Mouse (Mus musculus): ENCODE measurements at regions not wholly inside any gene's neighbourhood (a gene's known extent, or its start where the extent isn't known, plus 50 kb on each side); places are given as distances from the start of the nearest gene placed in this dataset.

DNA sequence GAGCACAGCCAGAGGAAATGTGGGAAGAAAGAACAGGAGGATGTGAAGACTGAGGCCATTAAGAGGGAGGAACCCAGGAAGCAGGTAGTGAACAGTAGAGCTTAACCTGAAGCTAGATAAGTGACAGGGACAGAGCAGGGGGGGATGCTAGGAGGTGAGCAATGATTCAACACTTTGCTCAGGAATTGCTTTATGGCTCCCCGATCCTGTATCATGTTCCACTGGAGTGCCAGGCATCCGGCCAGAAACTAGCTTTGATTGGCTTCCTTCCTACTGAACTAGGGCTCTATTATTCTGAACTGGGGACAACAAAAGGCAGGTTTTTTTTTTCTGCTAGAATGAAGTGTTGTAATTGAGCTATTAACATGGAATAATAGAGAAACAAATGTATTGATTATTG, 493.1 kb upstream of the Fat3 start:
- no peak overlapping the region for H3K4me2 ChIP-seq
- no peak overlapping the region for H3K27ac ChIP-seq (ENCODE audit: low read depth, low read length)
- no peaks in the 10 kb centered on the region for H3K36me3 ChIP-seq (ENCODE audit: control insufficient read depth, insufficient read depth, low read length)
- WGBS, result 82% methylated on average over 2 of the region's 2 CpGs
- H3K9ac ChIP-seq (ENCODE audit: low read length), result no peak overlapping the region
- no peaks in the 10 kb centered on the region for H3K4me1 ChIP-seq (ENCODE audit: control insufficient read depth, insufficient read depth, low read length)
- no peak overlapping the region for H3K4me3 ChIP-seq (ENCODE audit: low read depth, low read length)
- DNase-seq (ENCODE audit: low spot score, missing footprints) (no peak), ATAC-seq (ENCODE audit: low FRiP score) (no peak)
- H3K27me3 ChIP-seq (ENCODE audit: control insufficient read depth, insufficient read depth, low read length), result no peaks in the 10 kb centered on the region
- no peaks in the 10 kb centered on the region for H3K9me3 ChIP-seq (ENCODE audit: control insufficient read depth, low read length)

DNA sequence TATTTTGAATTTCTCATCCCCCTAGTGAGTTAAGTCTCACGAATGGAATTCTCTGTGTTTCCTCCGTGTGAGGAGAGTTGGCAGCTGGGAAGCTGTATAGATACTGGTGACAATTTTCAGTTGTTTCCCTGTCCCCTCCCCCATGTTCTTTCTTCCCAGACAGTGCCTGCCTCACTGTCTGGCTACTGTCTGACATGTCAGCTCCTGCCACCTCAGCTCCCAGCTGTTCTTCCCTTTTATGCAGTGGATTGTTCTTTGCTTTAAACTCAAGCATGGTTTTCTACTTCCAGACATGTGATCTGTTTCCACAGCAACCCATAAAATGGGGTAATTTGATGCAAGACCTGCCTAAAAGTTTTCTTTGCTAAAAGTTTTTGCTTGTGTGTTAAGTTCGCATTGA, 487.0 kb upstream of the Fat3 start:
- H3K27me3 ChIP-seq (ENCODE audit: control insufficient read depth, insufficient read depth, low read length), result no peaks in the 10 kb centered on the region
- no peaks in the 10 kb centered on the region for H3K9me3 ChIP-seq (ENCODE audit: control insufficient read depth, low read length)
- 73% methylated on average over 3 of the region's 3 CpGs for WGBS
- H3K36me3 ChIP-seq (ENCODE audit: control insufficient read depth, insufficient read depth, low read length), result no peaks in the 10 kb centered on the region
- H3K27ac ChIP-seq (ENCODE audit: low read depth, low read length), result no peak overlapping the region
- H3K4me3 ChIP-seq (ENCODE audit: low read depth, low read length), result no peak overlapping the region
- ATAC-seq (ENCODE audit: low FRiP score) (peak; percentile 93), DNase-seq (ENCODE audit: low spot score, missing footprints) (peak; percentile 84)
- no peak overlapping the region for H3K4me2 ChIP-seq
- no peak overlapping the region for H3K9ac ChIP-seq (ENCODE audit: low read length)
- no peaks in the 10 kb centered on the region for H3K4me1 ChIP-seq (ENCODE audit: control insufficient read depth, insufficient read depth, low read length)

DNA sequence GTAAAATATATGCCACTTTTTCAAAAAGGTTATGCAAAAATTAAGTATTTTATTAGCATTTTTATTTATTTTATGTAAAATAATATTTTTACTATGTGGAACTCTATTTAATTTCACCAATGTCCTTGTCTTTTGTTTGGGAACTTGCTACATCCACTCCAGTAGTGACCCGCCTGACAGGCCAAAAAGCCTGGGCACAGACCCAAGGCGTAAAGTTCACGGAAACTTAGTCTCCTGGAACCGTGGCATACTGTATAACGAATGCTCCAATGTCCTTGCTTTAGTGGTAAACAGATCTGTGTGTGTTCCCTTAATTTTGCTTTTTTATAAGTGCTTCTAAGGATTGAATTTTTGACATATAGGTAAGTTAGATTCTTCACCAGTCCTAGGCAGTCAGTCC, 476.2 kb upstream of the Fat3 start:
- H3K27me3 ChIP-seq (ENCODE audit: control insufficient read depth, insufficient read depth, low read length), result no peaks in the 10 kb centered on the region
- no peaks in the 10 kb centered on the region for H3K9me3 ChIP-seq (ENCODE audit: control insufficient read depth, low read length)
- no peaks in the 10 kb centered on the region for H3K4me1 ChIP-seq (ENCODE audit: control insufficient read depth, insufficient read depth, low read length)
- no peak for DNase-seq (ENCODE audit: low spot score, missing footprints)
- H3K4me2 ChIP-seq, result no peak overlapping the region
- WGBS, result 93% methylated on average over 5 of the region's 5 CpGs
- H3K9ac ChIP-seq (ENCODE audit: low read length), result no peak overlapping the region
- H3K36me3 ChIP-seq (ENCODE audit: control insufficient read depth, insufficient read depth, low read length), result no peaks in the 10 kb centered on the region
- ATAC-seq (ENCODE audit: low FRiP score), result no peak
- no peak overlapping the region for H3K27ac ChIP-seq (ENCODE audit: low read depth, low read length)
- H3K4me3 ChIP-seq (ENCODE audit: low read depth, low read length), result no peak overlapping the region

DNA sequence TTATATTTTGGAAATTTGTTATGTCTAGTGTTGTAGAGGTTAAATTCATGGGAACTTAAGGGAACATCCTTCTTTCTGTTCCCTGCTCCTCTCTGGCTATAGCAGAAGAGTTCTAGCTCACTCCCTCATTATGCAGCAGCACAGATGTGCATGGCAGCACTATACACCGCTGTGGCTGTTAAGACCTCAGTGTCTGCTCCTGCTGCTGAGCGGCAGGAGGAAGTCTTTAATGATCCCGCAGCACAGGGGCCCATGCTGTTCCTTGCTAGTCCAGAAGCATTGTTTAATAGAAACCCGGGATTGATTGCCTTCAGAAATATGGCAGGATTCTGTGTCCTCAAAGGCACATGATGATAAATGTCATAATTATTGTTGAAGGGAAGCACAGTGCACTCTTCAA, 469.3 kb upstream of the Fat3 start:
- Histone ChIP-seq H3K4me2 (no peak overlapping the region), H3K36me3 (ENCODE audit: control insufficient read depth, insufficient read depth, low read length) (no peaks in the 10 kb centered on the region), H3K27me3 (ENCODE audit: control insufficient read depth, insufficient read depth, low read length) (no peaks in the 10 kb centered on the region), H3K4me1 (ENCODE audit: control insufficient read depth, insufficient read depth, low read length) (no peaks in the 10 kb centered on the region), H3K9ac (ENCODE audit: low read length) (no peak overlapping the region), H3K9me3 (ENCODE audit: control insufficient read depth, low read length) (no peaks in the 10 kb centered on the region), H3K27ac (ENCODE audit: low read depth, low read length) (no peak overlapping the region), H3K4me3 (ENCODE audit: low read depth, low read length) (no peak overlapping the region)
- WGBS, result 48% methylated on average over 4 of the region's 4 CpGs
- DNase-seq (ENCODE audit: low spot score, missing footprints) (no peak), ATAC-seq (ENCODE audit: low FRiP score) (no peak)

DNA sequence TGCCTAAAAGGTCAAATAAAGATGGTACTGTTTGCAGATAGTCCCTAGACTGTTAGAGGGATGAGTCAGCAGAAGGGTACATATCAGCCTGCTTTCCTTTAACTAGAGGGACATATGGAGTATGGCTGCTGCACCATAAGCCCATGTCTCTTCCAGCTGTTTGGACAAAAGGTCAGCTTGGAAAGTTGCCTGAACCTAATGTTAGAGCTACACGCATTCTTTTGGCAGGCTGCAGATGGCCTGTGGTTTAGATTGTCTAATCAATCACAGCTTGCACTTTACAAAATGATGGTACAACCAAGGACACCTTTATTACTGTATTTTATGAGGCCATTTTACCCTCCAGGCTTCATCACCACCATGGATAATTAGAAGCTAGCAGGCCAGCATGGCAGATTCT, 432.5 kb upstream of the Fat3 start:
- Histone ChIP-seq H3K9me3 (ENCODE audit: control insufficient read depth, low read length) (no peaks in the 10 kb centered on the region), H3K4me2 (no peak overlapping the region), H3K27ac (ENCODE audit: low read depth, low read length) (no peak overlapping the region), H3K4me3 (ENCODE audit: low read depth, low read length) (no peak overlapping the region), H3K27me3 (ENCODE audit: control insufficient read depth, insufficient read depth, low read length) (no peaks in the 10 kb centered on the region), H3K4me1 (ENCODE audit: control insufficient read depth, insufficient read depth, low read length) (no peaks in the 10 kb centered on the region), H3K9ac (ENCODE audit: low read length) (no peak overlapping the region), H3K36me3 (ENCODE audit: control insufficient read depth, insufficient read depth, low read length) (no peaks in the 10 kb centered on the region)
- DNase-seq (ENCODE audit: low spot score, missing footprints) (no peak), ATAC-seq (ENCODE audit: low FRiP score) (no peak)
- WGBS, result 77% methylated on average over 1 of the region's 1 CpGs

DNA sequence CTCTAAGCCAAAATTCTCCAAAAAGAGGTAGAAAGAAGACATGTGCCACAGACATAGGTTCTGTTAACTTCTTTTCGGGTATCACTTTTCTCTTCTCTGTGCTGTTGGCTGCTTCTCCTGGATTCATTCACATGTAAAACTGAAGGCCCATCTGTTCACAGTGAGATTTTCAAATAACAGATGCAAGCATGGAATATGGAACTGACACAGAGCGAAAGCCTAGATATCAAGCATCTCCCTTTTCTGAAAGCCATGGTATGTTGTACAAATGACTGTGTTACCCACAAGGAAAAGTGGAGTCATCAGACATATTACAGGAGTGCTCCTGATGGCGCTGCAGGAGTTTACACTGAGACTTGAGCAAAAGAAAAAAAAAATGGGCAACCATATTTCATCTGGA, 430.5 kb upstream of the Fat3 start:
- DNase-seq (ENCODE audit: low spot score, missing footprints) (no peak), ATAC-seq (ENCODE audit: low FRiP score) (no peak)
- no peak overlapping the region for H3K9ac ChIP-seq (ENCODE audit: low read length)
- H3K4me3 ChIP-seq (ENCODE audit: low read depth, low read length), result no peak overlapping the region
- no peak overlapping the region for H3K4me2 ChIP-seq
- H3K36me3 ChIP-seq (ENCODE audit: control insufficient read depth, insufficient read depth, low read length), result no peaks in the 10 kb centered on the region
- no peak overlapping the region for H3K27ac ChIP-seq (ENCODE audit: low read depth, low read length)
- no peaks in the 10 kb centered on the region for H3K27me3 ChIP-seq (ENCODE audit: control insufficient read depth, insufficient read depth, low read length)
- 94% methylated on average over 3 of the region's 3 CpGs for WGBS
- no peaks in the 10 kb centered on the region for H3K4me1 ChIP-seq (ENCODE audit: control insufficient read depth, insufficient read depth, low read length)
- H3K9me3 ChIP-seq (ENCODE audit: control insufficient read depth, low read length), result no peaks in the 10 kb centered on the region

DNA sequence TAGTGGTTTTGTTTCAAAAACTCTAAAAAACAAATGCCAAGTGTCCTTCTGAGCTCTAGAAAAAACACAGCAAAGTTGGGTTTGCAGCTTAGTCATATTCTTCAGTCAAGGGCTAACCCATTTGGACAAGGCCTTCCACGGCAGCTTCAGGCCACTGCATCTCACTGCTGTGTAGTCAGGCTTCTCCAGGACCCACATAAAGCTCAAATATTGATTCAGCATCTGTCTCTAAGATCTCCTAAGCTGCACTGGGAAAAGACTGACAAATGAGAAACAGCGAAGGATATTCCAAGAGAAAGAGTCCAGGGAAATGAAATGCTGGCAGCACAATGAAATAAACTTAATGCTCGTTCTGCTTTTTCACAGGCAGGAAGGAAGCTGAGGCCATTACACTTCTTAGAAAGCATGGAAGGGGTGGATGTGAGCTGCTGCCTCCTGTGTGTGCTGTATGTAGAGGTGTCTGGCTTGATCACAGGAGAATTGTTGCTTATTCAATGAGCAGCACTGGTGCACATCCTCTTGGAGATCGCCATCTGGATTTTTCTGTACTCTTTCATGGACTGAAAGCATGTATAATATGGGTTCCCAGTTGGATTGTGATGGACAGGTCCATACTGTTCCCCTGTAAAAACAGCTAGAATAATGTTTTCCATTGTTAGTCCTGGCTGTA, 425.4 kb upstream of the Fat3 start:
- Histone ChIP-seq H3K9ac (ENCODE audit: low read length) (no peak overlapping the region), H3K4me1 (ENCODE audit: control insufficient read depth, insufficient read depth, low read length) (no peaks in the 10 kb centered on the region)
- 86% methylated on average over 4 of the region's 4 CpGs for WGBS

DNA sequence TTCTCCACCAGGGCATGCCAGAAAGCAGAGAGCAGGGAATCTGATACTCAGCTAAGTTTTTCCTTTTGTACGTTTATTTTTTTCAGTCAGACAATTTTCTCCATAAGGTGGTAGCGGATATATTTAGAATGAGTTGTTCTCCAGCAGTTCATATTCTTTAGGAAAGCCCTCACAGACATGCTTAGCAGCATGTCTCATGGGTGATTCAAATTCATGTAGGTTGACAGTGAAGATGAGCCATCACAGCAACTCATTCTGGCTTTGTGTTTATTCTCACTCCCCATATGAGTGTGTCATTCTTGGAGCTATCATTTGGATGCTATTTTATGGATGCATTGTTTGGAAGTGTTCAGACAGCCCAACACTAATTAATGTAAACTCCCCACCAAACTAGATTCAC, 424.2 kb upstream of the Fat3 start:
- H3K27ac ChIP-seq (ENCODE audit: low read depth, low read length), result no peak overlapping the region
- H3K4me3 ChIP-seq (ENCODE audit: low read depth, low read length), result no peak overlapping the region
- no peaks in the 10 kb centered on the region for H3K9me3 ChIP-seq (ENCODE audit: control insufficient read depth, low read length)
- no peak overlapping the region for H3K4me2 ChIP-seq
- H3K36me3 ChIP-seq (ENCODE audit: control insufficient read depth, insufficient read depth, low read length), result no peaks in the 10 kb centered on the region
- no peaks in the 10 kb centered on the region for H3K4me1 ChIP-seq (ENCODE audit: control insufficient read depth, insufficient read depth, low read length)
- ATAC-seq (ENCODE audit: low FRiP score) (no peak), DNase-seq (ENCODE audit: low spot score, missing footprints) (no peak)
- H3K9ac ChIP-seq (ENCODE audit: low read length), result no peak overlapping the region
- 88% methylated on average over 2 of the region's 2 CpGs for WGBS
- H3K27me3 ChIP-seq (ENCODE audit: control insufficient read depth, insufficient read depth, low read length), result no peaks in the 10 kb centered on the region

More for the DNA sequence above, 425.4 kb upstream of the Fat3 start:
- Histone ChIP-seq H3K4me3 (ENCODE audit: low read depth, low read length) (no peak overlapping the region), H3K36me3 (ENCODE audit: control insufficient read depth, insufficient read depth, low read length) (no peaks in the 10 kb centered on the region), H3K27me3 (ENCODE audit: control insufficient read depth, insufficient read depth, low read length) (no peaks in the 10 kb centered on the region), H3K27ac (ENCODE audit: low read depth, low read length) (no peak overlapping the region), H3K9me3 (ENCODE audit: control insufficient read depth, low read length) (no peaks in the 10 kb centered on the region), H3K4me2 (no peak overlapping the region)
- DNase-seq (ENCODE audit: low spot score, missing footprints) (no peak), ATAC-seq (ENCODE audit: low FRiP score) (no peak)

DNA sequence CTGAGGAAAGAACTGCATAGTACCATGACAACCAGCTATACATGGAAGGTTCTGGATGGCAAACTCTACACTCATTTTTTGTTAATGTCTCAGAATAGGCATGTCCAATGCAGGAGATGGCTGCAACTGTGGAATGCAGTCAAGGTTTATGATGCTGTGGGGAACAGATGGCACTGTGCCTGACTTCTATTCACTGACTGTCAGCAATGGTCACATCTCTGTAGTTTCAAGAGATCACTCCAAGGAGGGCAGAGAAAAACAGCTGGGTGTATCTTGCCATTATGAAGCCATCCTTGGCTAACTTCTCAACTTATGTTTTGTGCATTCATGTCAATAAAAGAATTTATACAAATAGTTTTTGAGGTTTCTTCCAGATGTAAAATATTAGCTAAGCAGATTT, 405.1 kb upstream of the Fat3 start:
- Histone ChIP-seq H3K4me3 (ENCODE audit: low read depth, low read length) (no peak overlapping the region), H3K27me3 (ENCODE audit: control insufficient read depth, insufficient read depth, low read length) (no peaks in the 10 kb centered on the region), H3K9me3 (ENCODE audit: control insufficient read depth, low read length) (no peaks in the 10 kb centered on the region), H3K27ac (ENCODE audit: low read depth, low read length) (no peak overlapping the region), H3K36me3 (ENCODE audit: control insufficient read depth, insufficient read depth, low read length) (no peaks in the 10 kb centered on the region), H3K4me2 (no peak overlapping the region), H3K9ac (ENCODE audit: low read length) (no peak overlapping the region), H3K4me1 (ENCODE audit: control insufficient read depth, insufficient read depth, low read length) (no peaks in the 10 kb centered on the region)
- no peak for DNase-seq (ENCODE audit: low spot score, missing footprints)
- ATAC-seq (ENCODE audit: low FRiP score), result no peak

DNA sequence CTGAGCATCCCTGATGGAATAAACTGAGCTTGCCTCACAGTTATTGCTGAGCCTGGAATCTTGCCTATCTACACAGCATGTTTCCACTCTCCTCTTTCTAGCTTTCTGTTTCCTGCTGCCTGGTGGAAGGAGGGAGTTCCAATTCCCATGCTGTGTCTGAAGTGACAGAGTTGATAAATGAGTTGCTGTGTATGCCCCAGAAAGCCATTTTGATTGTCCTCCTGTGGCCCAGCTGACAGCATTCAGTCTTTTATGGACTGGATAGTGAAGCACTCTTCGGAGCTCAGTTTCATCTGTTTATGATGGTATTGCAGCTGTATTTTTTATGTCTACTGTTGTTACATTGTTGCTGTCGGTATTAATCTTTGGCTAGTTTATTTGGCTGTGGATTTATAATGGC, 398.0 kb upstream of the Fat3 start:
- H3K9ac ChIP-seq (ENCODE audit: low read length), result no peak overlapping the region
- H3K4me1 ChIP-seq (ENCODE audit: control insufficient read depth, insufficient read depth, low read length), result no peaks in the 10 kb centered on the region
- DNase-seq (ENCODE audit: low spot score, missing footprints) (no peak), ATAC-seq (ENCODE audit: low FRiP score) (no peak)
- 91% methylated on average over 2 of the region's 2 CpGs for WGBS
- H3K9me3 ChIP-seq (ENCODE audit: control insufficient read depth, low read length), result no peaks in the 10 kb centered on the region
- no peak overlapping the region for H3K4me2 ChIP-seq
- no peaks in the 10 kb centered on the region for H3K27me3 ChIP-seq (ENCODE audit: control insufficient read depth, insufficient read depth, low read length)
- no peak overlapping the region for H3K27ac ChIP-seq (ENCODE audit: low read depth, low read length)
- H3K36me3 ChIP-seq (ENCODE audit: control insufficient read depth, insufficient read depth, low read length), result no peaks in the 10 kb centered on the region
- H3K4me3 ChIP-seq (ENCODE audit: low read depth, low read length), result no peak overlapping the region
